Mouse (Mus musculus): ENCODE measurements around the gene Mcu.

GRCm38 (mm10) chr10:59571964-59572363, 44.5 kb downstream of the Mcu start:
- no peak for TF ChIP-seq CTCF (IDR thresholded peaks at IDR 0.05; ENCODE audit: insufficient read depth, low read length)
- TF ChIP-seq POLR2A (IDR thresholded peaks at IDR 0.05; ENCODE audit: borderline replicate concordance, extremely low read depth, low read depth, low read length), result no peak

Data from lung, adult 2 months (tissue).